Mouse (Mus musculus) ES-E14 (cell line): ENCODE measurements at regions not wholly inside any gene's neighbourhood (a gene's known extent, or its start where the extent isn't known, plus 50 kb on each side); places are given as distances from the start of the nearest gene placed in this dataset.

Experiments used
- CHD2 ChIP-seq: IDR thresholded peaks from 2 replicates; pipeline ENCODE4 v1.6.1; 2014; ENCODE audit warnings: mild to moderate bottlenecking, low read depth, low read length, inconsistent platforms
- HCFC1 ChIP-seq: IDR thresholded peaks from 2 replicates; pipeline ENCODE4 v1.6.1; 2012; ENCODE audit warnings: low read length, inconsistent platforms, borderline replicate concordance; ENCODE audit not compliant: insufficient read depth
- MAFK ChIP-seq: IDR thresholded peaks from 2 replicates; pipeline ENCODE4 v1.6.1; 2014; ENCODE audit warnings: mild to moderate bottlenecking, low read depth, low read length, inconsistent platforms; ENCODE audit not compliant: insufficient read depth
- ZC3H11A ChIP-seq: IDR thresholded peaks from 2 replicates; pipeline ENCODE4 v1.6.1; 2012; ENCODE audit warnings: low read depth, mild to moderate bottlenecking, inconsistent platforms, low read length, borderline replicate concordance
- ZNF384 ChIP-seq: IDR thresholded peaks from 2 replicates; pipeline ENCODE4 v1.6.1; 2012; ENCODE audit warnings: low read depth, low read length, inconsistent platforms

DNA sequence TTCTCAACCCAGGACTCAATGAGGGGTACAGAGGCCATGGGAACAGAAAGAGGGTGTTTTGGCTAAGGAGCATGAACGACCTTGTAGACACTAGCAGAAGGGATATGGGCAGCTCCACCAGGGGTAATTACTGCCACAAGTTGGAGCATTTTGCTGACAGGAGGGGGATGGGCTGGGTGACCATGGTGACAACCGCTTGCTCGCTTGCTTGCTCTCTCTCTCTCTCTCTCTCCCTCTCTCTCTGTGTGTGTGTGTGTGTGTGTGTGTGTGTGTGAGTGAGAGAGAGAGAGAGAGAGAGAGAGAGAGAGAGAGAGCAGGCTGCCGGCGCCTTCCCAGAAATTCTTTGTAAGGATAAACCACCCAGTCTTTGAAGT lies 65.7 kb downstream of the Sik1 start:
- no peak for TF ChIP-seq ZC3H11A
- no peak for TF ChIP-seq MAFK
- TF ChIP-seq CHD2 = no peak
- TF ChIP-seq HCFC1 = no peak
- no peak for TF ChIP-seq ZNF384
